Mouse (Mus musculus) limb, embryonic 15.5 days (tissue): ENCODE data around the gene Zfp57. TPM values are rescaled to one million over a fixed set of nuclear protein-coding genes. Genes with fewer than 3 reads are reported as not detected.
"Not testable (repeated sequence)": the region's sequence is repeated elsewhere in the genome, so short reads cannot be mapped to it uniquely, and the experiment has no call there.

Experiments
- ATAC-seq: fragments of 200-750 bp; cut with Nextera tagmentation; 2 replicates; pipeline ENCODE4 v1.8.0; 2017; ENCODE audit warnings: low read depth, moderate TSS enrichment; ENCODE audit not compliant: insufficient number of reproducible peaks, low FRiP score, low TSS enrichment
- H3K27ac ChIP-seq: fragments of 300-500 bp; sonication (generic); 2 replicates; pipeline ENCODE4 v1.5.1; 2015; ENCODE audit warnings: moderate library complexity, mild to moderate bottlenecking, inconsistent platforms
- H3K27me3 ChIP-seq: fragments of 300-500 bp; sonication (generic); 2 replicates; pipeline ENCODE4 v1.6.1; 2015; ENCODE audit warnings: inconsistent platforms
- H3K36me3 ChIP-seq: fragments of 300-500 bp; sonication (generic); 2 replicates; pipeline ENCODE4 v1.6.1; 2015; ENCODE audit warnings: inconsistent platforms
- H3K4me1 ChIP-seq: fragments of 300-500 bp; sonication (generic); 2 replicates; pipeline ENCODE4 v1.6.1; 2015; ENCODE audit warnings: inconsistent platforms
- H3K4me2 ChIP-seq: fragments of 300-500 bp; sonication (generic); 2 replicates; pipeline ENCODE4 v1.6.1; 2015; ENCODE audit warnings: mild to moderate bottlenecking, inconsistent platforms
- H3K4me3 ChIP-seq: fragments of 300-500 bp; sonication (generic); 2 replicates; pipeline ENCODE4 v1.5.1; 2015; ENCODE audit warnings: mild to moderate bottlenecking, inconsistent platforms
- H3K9ac ChIP-seq: fragments of 300-500 bp; sonication (generic); 2 replicates; pipeline ENCODE4 v1.6.1; 2015; ENCODE audit warnings: inconsistent platforms
- H3K9me3 ChIP-seq: fragments of 300-500 bp; sonication (generic); 2 replicates; pipeline ENCODE4 v1.6.1; 2016; ENCODE audit warnings: inconsistent platforms
- WGBS: fragments of 180-500 bp; shearing (Covaris S2); methylation state at CpG from one replicate; pipeline ENCODE4 v1.1.7; 2015; 5-methylcytosine and 5-hydroxymethylcytosine counted together
- polyA plus RNA-seq: library from polyadenylated mRNA; unstranded; fragments of >200 nt; fragmentation: Nextera tagmentation; extraction: Ambion mirVana; gene quantifications from 2 replicates; pipeline ENCODE4 v1.2.1, GENCODE M21; 2015

Zfp57 gene
- polyA plus RNA-seq, 1 experiment from 2014 or later, result 72.9 TPM

DNA sequence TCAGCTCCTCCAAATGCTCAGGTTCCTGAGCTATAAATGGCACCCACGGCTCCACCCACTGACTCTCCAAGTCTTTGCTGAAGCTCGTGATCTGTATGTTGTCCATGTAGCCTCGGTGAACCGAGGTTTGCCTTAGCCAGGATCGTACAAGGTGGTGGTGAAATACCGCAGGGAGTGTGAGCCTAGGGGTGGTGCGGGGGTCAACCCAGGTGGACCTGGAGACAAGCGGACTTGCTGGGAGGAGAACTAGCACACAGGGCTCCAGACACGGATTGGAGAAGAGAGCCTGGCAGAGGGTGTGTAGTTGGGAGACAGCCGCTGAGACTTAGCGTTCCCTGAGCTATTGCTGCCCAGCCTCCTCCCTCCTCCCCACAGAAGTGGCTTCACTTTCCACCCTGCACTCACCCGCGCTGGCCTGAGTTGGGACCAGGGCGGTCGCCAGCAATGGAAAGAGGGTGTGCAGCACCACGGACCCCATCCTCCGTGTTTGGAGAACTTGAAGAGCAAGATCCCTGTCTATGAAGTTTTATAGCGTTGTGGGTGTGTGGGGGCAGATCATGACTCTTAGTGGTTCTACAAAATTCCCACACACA is 19.6 kb upstream of the Zfp57 start, which contains the start of gene 2410137M14Rik:
Gene 2410137M14Rik (minus strand): TSS at position 17 of the 593 bp plus-strand sequence.
- Histone ChIP-seq H3K4me2 (peak within 1 kb of the TSS; percentile 34), H3K4me3 (0 out of 2 replicates have a peak within 1 kb of the TSS, but pooled peaks have one; percentile 4), H3K36me3 (no peaks in the 10 kb centered on the region), H3K9me3 (no peaks in the 10 kb centered on the region), H3K27me3 (0 out of 2 replicates have a peak, but pooled peaks cover under 1% of the 10 kb centered on the region), H3K9ac (no peak within 1 kb of the TSS), H3K4me1 (0 out of 2 replicates have a peak, but pooled peaks cover 5% of the 10 kb centered on the region), H3K27ac (no peak within 1 kb of the TSS)
- ATAC-seq, result no peak
- WGBS, result 8% methylated on average over 18 of the region's 18 CpGs

DNA sequence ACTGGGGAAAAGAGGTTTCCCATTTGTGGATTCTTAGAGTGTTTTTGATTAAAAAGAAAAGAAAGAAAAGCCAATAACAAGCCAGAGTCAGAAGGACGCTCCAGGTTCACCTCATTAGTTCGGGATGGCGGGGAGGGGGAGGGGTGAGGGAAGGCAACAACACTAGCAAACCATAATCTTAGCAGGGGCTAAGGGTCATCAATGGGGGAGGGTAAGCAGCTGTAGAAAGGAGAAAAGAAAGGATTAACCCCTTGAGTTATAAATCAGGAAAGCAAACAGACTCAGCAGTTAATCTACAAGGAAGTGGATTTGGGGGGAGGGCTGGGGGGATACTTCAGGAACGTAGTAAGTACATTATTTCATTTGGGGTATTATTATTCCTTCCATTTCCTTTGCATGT is 19.1 kb upstream of the Zfp57 start:
- Histone ChIP-seq H3K9ac (no peak overlapping the region), H3K36me3 (no peaks in the 10 kb centered on the region), H3K9me3 (no peaks in the 10 kb centered on the region), H3K4me1 (0 out of 2 replicates have a peak, but pooled peaks cover 5% of the 10 kb centered on the region), H3K4me3 (no peak overlapping the region), H3K27ac (no peak overlapping the region), H3K27me3 (peaks cover 4% of the 10 kb centered on the region; the same call in 1 of the 2 replicates), H3K4me2 (peak overlapping the region; percentile 34)
- WGBS, result 4% methylated on average over 4 of the region's 4 CpGs
- no peak for ATAC-seq

DNA sequence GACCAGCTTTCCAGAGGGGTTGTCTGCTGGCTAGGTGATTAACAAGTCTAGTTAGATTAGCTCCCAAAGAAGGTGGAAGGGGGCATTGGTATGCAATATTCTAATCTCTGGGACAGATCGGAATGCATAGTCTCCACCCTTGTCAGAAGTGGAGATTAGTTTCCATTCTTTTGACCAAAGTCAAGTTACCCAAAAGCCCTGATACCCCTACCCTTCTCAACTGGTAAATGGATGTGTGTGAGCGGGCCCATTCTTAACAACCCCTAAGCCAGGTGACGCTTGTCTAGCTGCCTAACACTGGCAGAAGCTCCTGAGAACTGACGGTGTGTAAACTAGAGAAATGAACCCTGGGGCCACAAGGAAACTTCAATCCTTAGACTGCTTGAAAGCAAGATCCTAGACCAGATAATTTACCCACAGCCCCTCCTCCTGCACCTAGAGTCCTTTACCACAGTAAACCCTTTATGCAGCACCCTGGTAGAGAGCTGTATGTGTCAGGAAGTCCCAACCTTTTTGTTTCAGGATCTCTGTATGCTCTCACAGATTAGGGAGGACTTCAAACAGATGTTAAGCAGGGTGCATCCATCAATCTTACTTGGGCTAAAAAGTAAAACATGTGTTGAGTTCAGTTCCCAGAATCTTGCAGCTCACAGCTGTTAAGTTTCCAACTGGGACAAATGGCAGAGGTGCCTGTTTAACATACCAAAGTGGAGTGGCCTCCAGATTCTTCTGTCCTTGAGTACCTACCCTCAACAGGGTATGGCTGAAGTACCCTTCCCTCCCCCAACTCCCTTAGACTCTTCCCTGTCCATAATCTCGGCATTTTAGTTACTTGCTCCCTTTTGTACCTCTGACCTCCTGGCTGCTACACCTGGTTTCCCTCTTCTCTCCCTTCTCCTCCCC is 18.5 kb upstream of the Zfp57 start:
- Histone ChIP-seq H3K36me3 (no peaks in the 10 kb centered on the region), H3K27ac (no peak overlapping the region), H3K4me2 (no peak overlapping the region), H3K27me3 (peaks cover 5% of the 10 kb centered on the region; the same call in 1 of the 2 replicates), H3K9ac (no peak overlapping the region), H3K4me3 (no peak overlapping the region), H3K9me3 (no peaks in the 10 kb centered on the region), H3K4me1 (0 out of 2 replicates have a peak, but pooled peaks cover 5% of the 10 kb centered on the region)
- WGBS, result 34% methylated on average over 5 of the region's 5 CpGs
- ATAC-seq, result no peak

DNA sequence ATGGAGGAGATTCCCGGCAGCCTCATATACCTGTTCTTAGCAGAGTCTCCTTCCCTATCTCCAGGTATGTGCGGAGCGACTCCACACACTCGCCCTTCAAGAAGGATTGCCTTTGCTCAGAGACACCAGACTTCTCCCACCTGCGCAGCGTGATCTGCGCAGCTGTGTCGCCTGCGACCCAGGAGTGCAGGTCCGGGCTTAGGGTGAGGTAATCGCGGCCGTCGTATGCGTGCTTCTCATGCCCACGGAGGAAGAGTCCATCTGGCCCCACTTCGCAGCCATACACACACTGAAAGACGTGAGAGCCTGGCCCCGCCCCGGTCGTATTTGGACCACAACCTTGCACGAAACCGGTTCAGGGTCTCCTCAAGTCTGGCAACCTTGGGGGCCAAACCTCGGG is 12.5 kb upstream of the Zfp57 start:
- H3K9ac ChIP-seq, result no peak overlapping the region
- no peak overlapping the region for H3K27ac ChIP-seq
- 0 out of 2 replicates have a peak overlapping the region, but pooled peaks have one; percentile 3 for H3K4me3 ChIP-seq
- no peaks in the 10 kb centered on the region for H3K9me3 ChIP-seq
- ATAC-seq, result peak; percentile 35; the same call in 1 of the 2 replicates
- H3K4me1 ChIP-seq, result 0 out of 2 replicates have a peak, but pooled peaks cover 3% of the 10 kb centered on the region
- no peaks in the 10 kb centered on the region for H3K36me3 ChIP-seq
- peaks cover 31% of the 10 kb centered on the region for H3K27me3 ChIP-seq
- WGBS, result 8% methylated on average over 24 of the region's 24 CpGs
- peak overlapping the region; percentile 27; the same call in 1 of the 2 replicates for H3K4me2 ChIP-seq

DNA sequence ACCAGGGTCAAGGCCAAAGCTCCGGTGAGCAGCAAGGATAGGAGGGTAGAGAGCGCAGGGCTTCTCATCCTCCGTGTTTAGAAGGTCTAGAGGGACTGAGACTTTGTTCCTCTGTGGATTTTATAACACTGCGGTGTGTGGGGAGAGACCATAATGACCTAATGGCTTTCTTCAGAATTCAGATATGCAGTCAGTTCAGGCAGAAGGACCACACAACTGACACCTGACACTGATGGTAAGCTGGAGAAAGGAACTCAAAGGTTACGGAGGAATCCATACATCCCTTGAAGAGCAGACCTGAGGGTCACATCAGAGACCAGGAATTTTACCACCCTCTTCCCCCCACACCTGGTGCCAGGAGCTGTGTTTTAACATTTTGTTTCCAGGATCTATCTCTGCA is 11.5 kb upstream of the Zfp57 start, which contains the start of gene H2-M5:
Gene H2-M5 (minus strand): TSS at position 101 of the 400 bp plus-strand sequence.
- H3K4me1 ChIP-seq, result 0 out of 2 replicates have a peak, but pooled peaks cover 3% of the 10 kb centered on the region
- WGBS, result 27% methylated on average over 5 of the region's 5 CpGs
- H3K27ac ChIP-seq, result no peak within 1 kb of the TSS
- peaks cover 31% of the 10 kb centered on the region for H3K27me3 ChIP-seq
- H3K9ac ChIP-seq, result no peak within 1 kb of the TSS
- H3K9me3 ChIP-seq, result no peaks in the 10 kb centered on the region
- H3K4me2 ChIP-seq, result peak within 1 kb of the TSS; percentile 27; the same call in 1 of the 2 replicates
- H3K36me3 ChIP-seq, result no peaks in the 10 kb centered on the region
- 0 out of 2 replicates have a peak within 1 kb of the TSS, but pooled peaks have one; percentile 3 for H3K4me3 ChIP-seq
- no peak for ATAC-seq

DNA sequence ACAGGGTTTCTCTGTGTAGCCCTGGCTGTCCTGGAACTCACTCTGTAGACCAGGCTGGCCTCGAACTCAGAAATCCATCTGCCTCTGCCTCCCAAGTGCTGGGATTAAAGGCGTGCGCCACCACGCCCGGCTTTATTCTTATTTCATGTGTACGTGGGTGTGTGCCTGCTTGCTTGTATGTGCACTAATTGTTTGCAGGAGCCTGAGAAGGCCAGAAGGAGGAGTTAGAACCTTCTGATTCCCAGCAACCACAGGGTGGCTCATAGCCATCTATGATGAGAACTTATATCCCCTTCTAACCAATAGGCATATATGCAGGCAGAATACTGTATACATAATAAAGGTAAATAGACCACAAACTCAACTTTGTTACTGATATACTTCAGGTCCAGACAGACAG is 10.3 kb upstream of the Zfp57 start:
- not testable (repeated sequence) for H3K4me3 ChIP-seq, H3K36me3 ChIP-seq, H3K4me2 ChIP-seq, H3K9me3 ChIP-seq, H3K9ac ChIP-seq, H3K27ac ChIP-seq, ATAC-seq, H3K4me1 ChIP-seq
- H3K27me3 ChIP-seq, result peaks cover 31% of the 10 kb centered on the region
- 91% methylated on average over 6 of the region's 6 CpGs for WGBS

DNA sequence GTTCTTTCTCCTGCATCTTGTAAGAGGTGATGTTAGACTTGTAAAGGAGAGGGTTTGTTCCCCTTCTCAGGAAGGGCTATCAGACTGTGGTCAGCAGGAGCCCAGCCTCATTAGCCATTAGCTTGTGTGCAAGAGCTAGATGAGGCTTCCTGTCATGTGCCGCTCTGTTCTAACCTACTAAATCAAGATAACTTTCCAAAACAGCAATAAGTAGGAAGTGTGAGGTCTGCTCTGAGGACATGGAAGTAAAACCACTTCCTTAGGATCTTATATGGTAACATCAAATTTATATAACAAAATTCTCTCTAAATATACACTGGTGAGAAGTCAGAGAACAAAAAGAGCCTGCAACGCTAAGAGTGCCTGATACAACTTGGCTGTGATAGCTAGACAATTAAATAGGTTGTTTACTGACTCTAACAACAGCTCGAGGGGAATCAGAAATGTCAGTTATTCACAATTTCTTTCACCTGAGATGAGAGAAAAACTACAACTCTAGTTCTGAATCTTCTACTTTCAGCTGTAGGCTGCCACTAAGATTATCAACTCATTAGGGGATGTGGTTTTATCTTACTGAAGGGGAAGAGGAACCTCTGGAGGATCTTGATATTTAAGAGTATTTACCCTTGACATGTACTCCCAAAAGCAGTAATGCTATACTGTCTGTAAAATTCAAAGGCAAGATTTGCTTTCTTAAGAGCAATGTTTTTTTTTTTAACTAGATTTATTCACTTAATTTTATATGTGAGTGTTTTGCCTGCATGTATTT is 8.4 kb upstream of the Zfp57 start:
- no peak overlapping the region for H3K9ac ChIP-seq
- H3K4me2 ChIP-seq, result no peak overlapping the region
- 0 out of 2 replicates have a peak, but pooled peaks cover 3% of the 10 kb centered on the region for H3K4me1 ChIP-seq
- 56% methylated on average over 3 of the region's 3 CpGs for WGBS
- no peaks in the 10 kb centered on the region for H3K36me3 ChIP-seq
- no peak overlapping the region for H3K4me3 ChIP-seq
- H3K9me3 ChIP-seq, result no peaks in the 10 kb centered on the region
- no peak for ATAC-seq
- H3K27me3 ChIP-seq, result peaks cover 26% of the 10 kb centered on the region
- no peak overlapping the region for H3K27ac ChIP-seq

DNA sequence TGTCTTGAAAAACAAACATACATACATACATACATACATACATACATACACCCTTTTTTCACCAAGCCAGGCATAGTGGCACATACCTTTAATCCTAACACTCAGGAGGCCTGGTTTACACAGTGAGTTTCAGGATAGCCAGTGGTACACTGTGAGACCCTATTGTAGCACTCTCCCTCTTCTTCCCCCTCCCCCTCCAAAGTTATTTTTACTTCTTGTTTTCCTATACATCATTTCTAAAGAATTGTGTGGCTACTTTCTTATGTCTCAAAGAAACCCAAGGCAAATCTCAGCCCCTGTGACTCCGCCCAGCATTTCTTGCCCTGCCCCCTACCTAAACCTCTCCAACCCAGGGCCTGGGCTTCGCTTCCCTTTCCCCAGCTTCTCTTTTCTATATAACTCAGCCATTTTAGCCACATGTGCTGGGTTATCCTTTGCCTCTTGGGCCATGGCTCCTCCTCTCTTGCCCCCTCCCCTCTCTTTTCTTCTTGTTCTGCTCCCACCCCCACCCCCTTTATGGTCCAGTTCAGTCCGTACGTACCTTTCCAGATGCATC is 7.1 kb upstream of the Zfp57 start:
- Histone ChIP-seq H3K4me1 (no peaks in the 10 kb centered on the region), H3K27ac (no peak overlapping the region), H3K4me2 (no peak overlapping the region), H3K27me3 (peaks cover 12% of the 10 kb centered on the region), H3K36me3 (no peaks in the 10 kb centered on the region), H3K9me3 (no peaks in the 10 kb centered on the region), H3K9ac (no peak overlapping the region), H3K4me3 (no peak overlapping the region)
- 88% methylated on average over 4 of the region's 4 CpGs for WGBS
- no peak for ATAC-seq

DNA sequence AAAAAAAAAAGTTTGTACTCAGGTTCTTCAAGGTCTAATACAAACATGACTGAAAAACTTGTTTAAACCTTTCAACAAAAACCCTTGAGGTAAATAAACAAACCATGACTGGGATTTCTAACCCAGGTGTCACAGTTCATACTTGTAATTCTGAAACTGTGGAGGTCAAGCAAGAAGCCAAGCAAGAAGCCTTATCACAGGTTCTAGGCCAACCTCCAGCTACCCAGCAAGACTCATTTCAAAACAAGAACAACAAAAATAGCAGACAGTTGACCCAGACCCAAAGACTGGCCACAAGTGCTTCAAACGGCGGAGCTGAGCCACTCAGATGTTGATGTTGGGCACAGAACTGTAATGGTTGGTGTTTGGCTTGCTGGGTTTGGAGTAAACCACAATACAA is 6.4 kb upstream of the Zfp57 start:
- no peak for ATAC-seq
- Histone ChIP-seq H3K36me3 (no peaks in the 10 kb centered on the region), H3K4me1 (no peaks in the 10 kb centered on the region), H3K4me3 (no peak overlapping the region), H3K27me3 (0 out of 2 replicates have a peak, but pooled peaks cover 6% of the 10 kb centered on the region), H3K4me2 (no peak overlapping the region), H3K27ac (no peak overlapping the region), H3K9ac (no peak overlapping the region), H3K9me3 (no peaks in the 10 kb centered on the region)
- 96% methylated on average over 2 of the region's 2 CpGs for WGBS

DNA sequence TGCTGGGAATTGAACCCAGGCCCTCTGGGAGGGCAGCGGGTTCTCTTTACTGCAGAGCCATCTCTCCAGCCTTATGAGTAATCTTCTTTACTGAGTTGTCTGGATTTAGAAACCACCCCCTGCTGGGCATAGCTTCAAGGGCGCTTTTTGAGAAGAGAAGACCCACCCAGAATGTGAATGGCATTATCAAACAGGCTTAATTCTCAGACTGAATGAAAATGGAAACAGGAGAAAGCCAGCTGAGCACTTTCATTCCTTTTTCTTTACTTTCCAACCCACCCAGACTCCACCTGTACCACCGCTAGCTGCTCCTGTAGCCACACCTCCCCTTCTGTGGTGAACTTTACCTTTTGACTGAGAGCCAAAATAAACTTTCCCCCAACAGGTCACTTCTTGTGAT is 5.5 kb upstream of the Zfp57 start:
- no peak overlapping the region for H3K9ac ChIP-seq
- WGBS, result 82% methylated on average over 3 of the region's 3 CpGs

More for the DNA sequence above, 5.5 kb upstream of the Zfp57 start:
- H3K9me3 ChIP-seq, result no peaks in the 10 kb centered on the region
- no peak overlapping the region for H3K27ac ChIP-seq
- no peak overlapping the region for H3K4me2 ChIP-seq
- H3K36me3 ChIP-seq, result no peaks in the 10 kb centered on the region
- H3K27me3 ChIP-seq, result 0 out of 2 replicates have a peak, but pooled peaks cover 4% of the 10 kb centered on the region
- no peak overlapping the region for H3K4me3 ChIP-seq
- H3K4me1 ChIP-seq, result no peaks in the 10 kb centered on the region
- ATAC-seq, result no peak
